In the genomic region with DNA sequence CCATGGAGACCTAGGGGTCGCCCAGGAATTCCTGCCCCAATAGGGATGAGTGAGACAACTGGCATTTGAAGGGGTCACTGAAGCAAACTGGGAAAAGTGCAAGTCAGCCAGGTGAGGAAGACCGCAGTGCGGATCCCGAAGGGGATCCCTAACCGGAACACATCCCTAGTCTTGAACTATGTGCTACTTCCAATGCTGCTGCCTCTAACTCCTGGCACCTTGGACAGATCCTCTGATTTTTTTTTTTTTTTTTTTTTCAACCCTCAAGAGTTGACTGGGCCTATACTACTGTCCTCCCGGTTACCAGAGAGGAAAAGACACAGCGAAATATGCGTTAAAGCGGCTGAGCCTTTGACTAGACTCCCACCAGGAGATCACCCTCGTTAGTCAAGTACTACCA, we compare ENCODE assay signal across 7 mouse cellular contexts. TPM values are rescaled to one million over a fixed set of nuclear protein-coding genes. Genes with fewer than 3 reads are reported as not detected.
DNase-seq lines count a peak whose midpoint lies in the region; ATAC-seq lines count a peak whose summit lies in the region.

No protein-coding gene starts in this region.

- peak overlapping the region; percentile 77 for H3K27ac ChIP-seq in lung, embryonic 15.5 days
- H3K27ac ChIP-seq in forebrain, embryonic 12.5 days = peak overlapping the region; percentile 85
- peak overlapping the region; percentile 82; the same call in 1 of the 2 replicates for H3K27ac ChIP-seq in limb, embryonic 13.5 days
- H3K27ac ChIP-seq in stomach, embryonic 14.5 days (ENCODE audit: low read length) = no peak overlapping the region

- peaks cover 38% of the 10 kb centered on the region for H3K4me1 ChIP-seq in lung, embryonic 15.5 days
- peaks cover 58% of the 10 kb centered on the region for H3K4me1 ChIP-seq in forebrain, embryonic 12.5 days
- peaks cover 49% of the 10 kb centered on the region for H3K4me1 ChIP-seq in limb, embryonic 13.5 days
- H3K4me1 ChIP-seq in stomach, embryonic 14.5 days (ENCODE audit: control insufficient read depth, insufficient read depth, low read length) = peaks cover 38% of the 10 kb centered on the region

- H3K27me3 ChIP-seq in lung, embryonic 15.5 days = peaks cover 6% of the 10 kb centered on the region; the same call in 1 of the 2 replicates
- 0 out of 2 replicates have a peak, but pooled peaks cover 10% of the 10 kb centered on the region for H3K27me3 ChIP-seq in forebrain, embryonic 12.5 days
- H3K27me3 ChIP-seq in limb, embryonic 13.5 days = no peaks in the 10 kb centered on the region
- no peaks in the 10 kb centered on the region for H3K27me3 ChIP-seq in stomach, embryonic 14.5 days (ENCODE audit: control insufficient read depth, insufficient read depth, low read length)

- peak overlapping the region; percentile 64 for H3K4me3 ChIP-seq in lung, embryonic 15.5 days
- peak overlapping the region; percentile 79 for H3K4me3 ChIP-seq in forebrain, embryonic 12.5 days (replicated peaks)
- peak overlapping the region; percentile 73 for H3K4me3 ChIP-seq in limb, embryonic 13.5 days
- peak overlapping the region; percentile 68 for H3K4me3 ChIP-seq in stomach, embryonic 14.5 days (ENCODE audit: low read depth, low read length)

- H3K9ac ChIP-seq in lung, embryonic 15.5 days = peak overlapping the region; percentile 63; the same call in 1 of the 2 replicates
- H3K9ac ChIP-seq in forebrain, embryonic 12.5 days = no peak overlapping the region
- no peak overlapping the region for H3K9ac ChIP-seq in limb, embryonic 13.5 days
- no peak overlapping the region for H3K9ac ChIP-seq in stomach, embryonic 14.5 days (replicated peaks; ENCODE audit: low read depth, low read length)

- H3K4me2 ChIP-seq in lung, embryonic 15.5 days = peak overlapping the region; percentile 90
- H3K4me2 ChIP-seq in forebrain, embryonic 12.5 days = peak overlapping the region; percentile 89
- peak overlapping the region; percentile 91 for H3K4me2 ChIP-seq in limb, embryonic 13.5 days (replicated peaks)
- H3K4me2 ChIP-seq in stomach, embryonic 14.5 days (replicated peaks; ENCODE audit: low read depth, low read length) = peak overlapping the region; percentile 82

- peaks cover 6% of the 10 kb centered on the region; the same call in 1 of the 2 replicates for H3K36me3 ChIP-seq in lung, embryonic 15.5 days
- H3K36me3 ChIP-seq in forebrain, embryonic 12.5 days (replicated peaks) = peaks cover 32% of the 10 kb centered on the region
- H3K36me3 ChIP-seq in limb, embryonic 13.5 days = peaks cover 28% of the 10 kb centered on the region
- peaks cover 16% of the 10 kb centered on the region for H3K36me3 ChIP-seq in stomach, embryonic 14.5 days (ENCODE audit: control insufficient read depth, insufficient read depth, low read length)

- 7% methylated on average over 10 of the region's 10 CpGs for WGBS in lung, embryonic 15.5 days
- WGBS in forebrain, embryonic 12.5 days = 3% methylated on average over 10 of the region's 10 CpGs
- WGBS in limb, embryonic 13.5 days = 3% methylated on average over 10 of the region's 10 CpGs
- WGBS in stomach, embryonic 14.5 days = 7% methylated on average over 10 of the region's 10 CpGs

- peak; percentile 3; the same call in 1 of the 2 replicates for ATAC-seq in lung, embryonic 15.5 days (ENCODE audit: borderline replicate concordance, extremely low read depth, low FRiP score, low TSS enrichment)
- ATAC-seq in forebrain, embryonic 12.5 days (ENCODE audit: low FRiP score) = no peak
- ATAC-seq in limb, embryonic 13.5 days (ENCODE audit: low FRiP score, low read depth) = peak; percentile 38; the same call in 1 of the 2 replicates
- no peak for ATAC-seq in stomach, embryonic 14.5 days (ENCODE audit: insufficient number of reproducible peaks, insufficient read depth, low FRiP score, low read depth)

- DNase-seq in lung, postnatal 36 days = no peak
- DNase-seq in thymus, postnatal 36 days = no peak
- DNase-seq in right cerebral cortex, postnatal 10 days (ENCODE audit: low spot score in 2 of 2) = no peak

- no peaks in the 10 kb centered on the region for H3K9me3 ChIP-seq in lung, embryonic 15.5 days
- H3K9me3 ChIP-seq in forebrain, embryonic 12.5 days = no peaks in the 10 kb centered on the region
- no peaks in the 10 kb centered on the region for H3K9me3 ChIP-seq in limb, embryonic 13.5 days
- H3K9me3 ChIP-seq in stomach, embryonic 14.5 days (ENCODE audit: control insufficient read depth, low read depth, low read length) = no peaks in the 10 kb centered on the region

RNA-seq across cellular contexts. Expression of gene 1700029I15Rik, which starts 7.3 kb away (rescaled TPM):
- 2.5 and 3.0 TPM in 2 replicates for polyA plus RNA-seq in lung, embryonic 15.5 days (2015; fragmentation: Nextera tagmentation; extraction: Ambion mirVana)
- 5.6 and 6.8 TPM in 2 replicates for polyA plus RNA-seq in forebrain, embryonic 12.5 days (2016; fragmentation: Nextera tagmentation; extraction: Ambion mirVana)
- 2.3 and 4.8 TPM in 2 replicates for polyA plus RNA-seq in limb, embryonic 13.5 days (2015; fragmentation: Nextera tagmentation; extraction: Ambion mirVana)
- polyA plus RNA-seq in stomach, embryonic 14.5 days (2014; fragmentation: Nextera tagmentation; extraction: Ambion mirVana) = 1.4 and 2.6 TPM in 2 replicates

RNA-seq across cellular contexts. Expression of gene Mapk8ip1, which starts 11.4 kb away (rescaled TPM):
- 15.1 and 15.2 TPM in 2 replicates for polyA plus RNA-seq in lung, embryonic 15.5 days (2015; fragmentation: Nextera tagmentation; extraction: Ambion mirVana)
- polyA plus RNA-seq in forebrain, embryonic 12.5 days (2016; fragmentation: Nextera tagmentation; extraction: Ambion mirVana) = 83.2 and 83.5 TPM in 2 replicates
- 27.6 and 28.9 TPM in 2 replicates for polyA plus RNA-seq in limb, embryonic 13.5 days (2015; fragmentation: Nextera tagmentation; extraction: Ambion mirVana)
- 11.3 and 12.7 TPM in 2 replicates for polyA plus RNA-seq in stomach, embryonic 14.5 days (2014; fragmentation: Nextera tagmentation; extraction: Ambion mirVana)

RNA-seq across cellular contexts. Expression of gene Large2, which starts 15.0 kb away (rescaled TPM):
- polyA plus RNA-seq in lung, embryonic 15.5 days (2015; fragmentation: Nextera tagmentation; extraction: Ambion mirVana) = 17.0 and 18.7 TPM in 2 replicates
- polyA plus RNA-seq in forebrain, embryonic 12.5 days (2016; fragmentation: Nextera tagmentation; extraction: Ambion mirVana) = 5.3 and 5.5 TPM in 2 replicates
- 11.9 and 13.3 TPM in 2 replicates for polyA plus RNA-seq in limb, embryonic 13.5 days (2015; fragmentation: Nextera tagmentation; extraction: Ambion mirVana)
- polyA plus RNA-seq in stomach, embryonic 14.5 days (2014; fragmentation: Nextera tagmentation; extraction: Ambion mirVana) = 14.8 and 14.9 TPM in 2 replicates

RNA-seq across cellular contexts. Expression of gene Pex16, which starts 15.2 kb away (rescaled TPM):
- polyA plus RNA-seq in lung, embryonic 15.5 days (2015; fragmentation: Nextera tagmentation; extraction: Ambion mirVana) = 23.8 and 24.0 TPM in 2 replicates
- polyA plus RNA-seq in forebrain, embryonic 12.5 days (2016; fragmentation: Nextera tagmentation; extraction: Ambion mirVana) = 22.8 and 24.2 TPM in 2 replicates
- 18.6 and 20.6 TPM in 2 replicates for polyA plus RNA-seq in limb, embryonic 13.5 days (2015; fragmentation: Nextera tagmentation; extraction: Ambion mirVana)
- polyA plus RNA-seq in stomach, embryonic 14.5 days (2014; fragmentation: Nextera tagmentation; extraction: Ambion mirVana) = 20.0 and 23.2 TPM in 2 replicates

RNA-seq across cellular contexts. Expression of gene Cry2, which starts 44.2 kb away (rescaled TPM):
- polyA plus RNA-seq in lung, embryonic 15.5 days (2015; fragmentation: Nextera tagmentation; extraction: Ambion mirVana) = 23.6 and 25.7 TPM in 2 replicates
- 29.1 and 31.2 TPM in 2 replicates for polyA plus RNA-seq in forebrain, embryonic 12.5 days (2016; fragmentation: Nextera tagmentation; extraction: Ambion mirVana)
- 31.0 and 34.9 TPM in 2 replicates for polyA plus RNA-seq in limb, embryonic 13.5 days (2015; fragmentation: Nextera tagmentation; extraction: Ambion mirVana)
- polyA plus RNA-seq in stomach, embryonic 14.5 days (2014; fragmentation: Nextera tagmentation; extraction: Ambion mirVana) = 24.2 and 25.7 TPM in 2 replicates

Comparison
In these comparisons a context has a peak if more than half of its experiments do, and no peak if none do; other contexts are left out.
1. ATAC-seq: peak in lung, embryonic 15.5 days (single experiment) and limb, embryonic 13.5 days (single experiment); none in forebrain, embryonic 12.5 days (single experiment) and stomach, embryonic 14.5 days (single experiment).
2. Peak in every context shown above with its lines, with median percentiles within 50 percentile points of each other: H3K4me2 ChIP-seq and H3K4me3 ChIP-seq.